Mouse (Mus musculus) liver, embryonic 13.5 days (tissue): ENCODE results near the gene Ube2q1. TPM values are rescaled to one million over a fixed set of nuclear protein-coding genes. Genes with fewer than 3 reads are reported as not detected.
A peak's percentile ranks its signal among the peaks of the same experiment; 100 is the strongest.

Experiments
- ATAC-seq: fragments of 200-750 bp; cut with Nextera tagmentation; 2 replicates; pipeline ENCODE4 v1.8.0; 2017; ENCODE audit warnings: low read depth, mild to moderate bottlenecking, moderate number of reproducible peaks, moderate library complexity
- DNase-seq: peaks from one replicate; pipeline ENCODE4 v3.0.0; 2022
- H3K27ac ChIP-seq: fragments of 300-500 bp; sonication (generic); 2 replicates; pipeline ENCODE4 v1.5.1; 2015; ENCODE audit warnings: moderate library complexity, mild to moderate bottlenecking, inconsistent platforms
- H3K27me3 ChIP-seq: fragments of 300-500 bp; sonication (generic); 2 replicates; pipeline ENCODE4 v1.6.1; 2015; ENCODE audit warnings: mild to moderate bottlenecking, inconsistent platforms
- H3K36me3 ChIP-seq: fragments of 300-500 bp; sonication (generic); 2 replicates; pipeline ENCODE4 v1.6.1; 2015; ENCODE audit warnings: mild to moderate bottlenecking, inconsistent platforms
- H3K4me1 ChIP-seq: fragments of 300-500 bp; sonication (generic); replicated peaks from 2 replicates; pipeline ENCODE4 v1.6.1; 2015; ENCODE audit warnings: inconsistent platforms
- H3K4me2 ChIP-seq: fragments of 300-500 bp; sonication (generic); 2 replicates; pipeline ENCODE4 v1.6.1; 2015; ENCODE audit warnings: inconsistent platforms, mild to moderate bottlenecking, moderate library complexity
- H3K4me3 ChIP-seq: fragments of 300-500 bp; sonication (generic); replicated peaks from 2 replicates; pipeline ENCODE4 v1.5.1; 2015; ENCODE audit warnings: mild to moderate bottlenecking, inconsistent platforms
- H3K9ac ChIP-seq: fragments of 300-500 bp; sonication (generic); 2 replicates; pipeline ENCODE4 v1.6.1; 2015; ENCODE audit warnings: mild to moderate bottlenecking, inconsistent platforms
- H3K9me3 ChIP-seq: fragments of 300-500 bp; sonication (generic); replicated peaks from 2 replicates; pipeline ENCODE4 v1.6.1; 2016; ENCODE audit warnings: inconsistent platforms
- WGBS: fragments of 180-500 bp; shearing (Covaris S2); methylation state at CpG from one replicate; pipeline ENCODE4 v1.1.7; 2015; ENCODE audit not compliant: insufficient replicate concordance; 5-methylcytosine and 5-hydroxymethylcytosine counted together
- polyA plus RNA-seq: library from polyadenylated mRNA; unstranded; fragments of >200 nt; fragmentation: Nextera tagmentation; extraction: Ambion mirVana; gene quantifications from 2 replicates; pipeline ENCODE4 v1.2.1, GENCODE M21; 2015

Ube2q1 gene
- polyA plus RNA-seq, 1 experiment from 2014 or later: 3.5 TPM

GRCm38 (mm10) chr3:89823594-89823993, 50.2 kb downstream of the Ube2q1 start:
- Histone ChIP-seq H3K4me2 (no peak overlapping the region), H3K4me1 (peaks cover 33% of the 10 kb centered on the region), H3K36me3 (no peaks in the 10 kb centered on the region), H3K4me3 (no peak overlapping the region), H3K9ac (no peak overlapping the region), H3K9me3 (no peaks in the 10 kb centered on the region), H3K27me3 (peaks cover 12% of the 10 kb centered on the region), H3K27ac (no peak overlapping the region)
- ATAC-seq (no peak), DNase-seq (no peak)
- WGBS: 52% methylated on average over 2 of the region's 2 CpGs

GRCm38 (mm10) chr3:89826295-89826694, 52.9 kb downstream of the Ube2q1 start:
- Histone ChIP-seq H3K36me3 (no peaks in the 10 kb centered on the region), H3K9ac (no peak overlapping the region), H3K4me3 (no peak overlapping the region), H3K4me2 (no peak overlapping the region), H3K9me3 (no peaks in the 10 kb centered on the region), H3K27me3 (peaks cover 39% of the 10 kb centered on the region), H3K27ac (no peak overlapping the region), H3K4me1 (peaks cover 16% of the 10 kb centered on the region)
- DNase-seq: no peak
- no peak for ATAC-seq
- WGBS: 56% methylated on average over 3 of the region's 3 CpGs

- Histone ChIP-seq H3K9me3 (no peaks in the 10 kb centered on the region), H3K36me3 (no peaks in the 10 kb centered on the region), H3K27ac (peak within 1 kb of the TSS; percentile 23; the same call in 1 of the 2 replicates), H3K9ac (peak within 1 kb of the TSS; percentile 56), H3K4me2 (peak within 1 kb of the TSS; percentile 53), H3K4me1 (peaks cover 9% of the 10 kb centered on the region), H3K4me3 (peak within 1 kb of the TSS; percentile 50), H3K27me3 (peaks cover 84% of the 10 kb centered on the region)
- WGBS: 3% methylated on average over 85 of the region's 96 CpGs
- no peak for ATAC-seq
- DNase-seq: no peak
Observed at GRCm38 (mm10) chr3:89830815-89831591, 57.6 kb downstream of the Ube2q1 start, which contains the start of gene She. She (plus strand) TSS chr3:89831370.

Other genes starting within 250 kb of the Ube2q1 start
- 6.4 and 7.4 TPM in 2 replicates for gene Adar, start 58.6 kb upstream of the Ube2q1 start, polyA plus RNA-seq
- 0.16 and 0.20 TPM in 2 replicates for gene Chrnb2, start 9.0 kb upstream of the Ube2q1 start, polyA plus RNA-seq
- gene She, start 57.8 kb downstream of the Ube2q1 start, polyA plus RNA-seq: 1.0 and 1.1 TPM in 2 replicates
- 1.9 and 2.2 TPM in 2 replicates for gene Il6ra, start 139.6 kb downstream of the Ube2q1 start, polyA plus RNA-seq
- gene Atp8b2, start 189.9 kb downstream of the Ube2q1 start, polyA plus RNA-seq: 1.4 and 2.2 TPM in 2 replicates
- 130 and 137 TPM in 2 replicates for gene Hax1, start 225.2 kb downstream of the Ube2q1 start, polyA plus RNA-seq